Mouse (Mus musculus) liver, adult 2 months (tissue): ENCODE measurements around the gene Gm45618. TPM values are rescaled to one million over a fixed set of nuclear protein-coding genes. Genes with fewer than 3 reads are reported as not detected.

Experiments
- DNase-seq: peaks from one replicate; pipeline ENCODE4 v3.0.0-alpha.2; 2011; ENCODE audit warnings: low read depth, low spot score; ENCODE audit errors: extremely low read depth
- H3K27ac ChIP-seq: fragments of 200-500 bp; replicated peaks from 2 replicates; pipeline ENCODE4 v1.5.1; 2012; ENCODE audit warnings: low read depth, mild to moderate bottlenecking, control low read depth, inconsistent platforms, low read length; ENCODE audit not compliant: insufficient read depth
- H3K27me3 ChIP-seq: fragments of 200-500 bp; 2 replicates; pipeline ENCODE4 v1.6.1; 2012; ENCODE audit warnings: mild to moderate bottlenecking, moderate library complexity, low read length, inconsistent platforms; ENCODE audit not compliant: control insufficient read depth, insufficient read depth
- H3K36me3 ChIP-seq: fragments of 200-500 bp; 2 replicates; pipeline ENCODE4 v1.6.1; 2012; ENCODE audit warnings: low read length, inconsistent platforms; ENCODE audit not compliant: control insufficient read depth, insufficient read depth
- H3K4me1 ChIP-seq: fragments of 200-500 bp; 2 replicates; pipeline ENCODE4 v1.6.1; 2011; ENCODE audit warnings: low read length; ENCODE audit not compliant: control insufficient read depth, insufficient read depth
- H3K4me3 ChIP-seq: fragments of 200-500 bp; 2 replicates; pipeline ENCODE4 v1.5.1; 2011; ENCODE audit warnings: low read depth, mild to moderate bottlenecking, control low read depth, low read length, moderate library complexity; ENCODE audit not compliant: insufficient read depth
- H3K79me2 ChIP-seq: fragments of 200-500 bp; 2 replicates; pipeline ENCODE4 v1.6.1; 2012; ENCODE audit warnings: inconsistent platforms, mild to moderate bottlenecking, low read length, moderate library complexity; ENCODE audit not compliant: control insufficient read depth, insufficient read depth
- H3K9ac ChIP-seq: fragments of 200-500 bp; 2 replicates; pipeline ENCODE4 v1.6.1; 2012; ENCODE audit warnings: low read depth, mild to moderate bottlenecking, control low read depth, inconsistent platforms, low read length
- CTCF ChIP-seq: fragments of 200-500 bp; IDR thresholded peaks from 2 replicates; pipeline ENCODE4 v1.5.1; 2011; ENCODE audit warnings: low read depth, low read length, control low read depth
- POLR2A ChIP-seq: fragments of 200-500 bp; IDR thresholded peaks from 2 replicates; pipeline ENCODE4 v1.6.1; 2011; ENCODE audit warnings: low read length, control low read depth; ENCODE audit not compliant: insufficient read depth; ENCODE audit errors: extremely low read depth
- whole genome bisulfite sequencing: fragments of 180-500 bp; shearing (Covaris S2); methylation state at CpG from one replicate; pipeline ENCODE4 v1.1.7; 2018; 5-methylcytosine and 5-hydroxymethylcytosine counted together
- polyA plus RNA-seq: library from polyadenylated mRNA; depleted of rRNA; stranded (reverse); fragments of >200 nt; gene quantifications from 2 replicates; pipeline ENCODE4 v1.2.3, GENCODE M21; 2012
- total RNA-seq: library from RNA; depleted of rRNA; stranded (reverse); fragments of >200 nt; gene quantifications from 2 replicates; pipeline ENCODE4 v1.2.3, GENCODE M21; 2014

The Gm45618 gene
- total and polyA plus RNA-seq, 2 experiments: not detected

- TF ChIP-seq CTCF: peak; percentile 99
- no peak for TF ChIP-seq POLR2A
- Histone ChIP-seq H3K9ac (no peak overlapping the region), H3K27ac (no peak overlapping the region), H3K27me3 (no peaks in the 10 kb centered on the region), H3K79me2 (no peaks in the 10 kb centered on the region), H3K36me3 (no peaks in the 10 kb centered on the region), H3K4me1 (no peaks in the 10 kb centered on the region), H3K4me3 (no peak overlapping the region)
- peak; percentile 63 for DNase-seq
- 9% methylated on average over 9 of the region's 9 CpGs for WGBS
Measured at GRCm38 (mm10) chr7:142097776-142098175, 22.8 kb downstream of the Gm45618 start.

GRCm38 (mm10) chr7:142096701-142097100, 23.8 kb downstream of the Gm45618 start:
- WGBS: 60% methylated on average over 4 of the region's 4 CpGs

GRCm38 (mm10) chr7:142095183-142095931, 25.2 kb downstream of the Gm45618 start, which contains the start of gene Dusp8:
Dusp8 (minus strand) TSS chr7:142095843.
- WGBS: 2% methylated on average over 62 of the region's 63 CpGs
- Histone ChIP-seq H3K27ac (no peak within 1 kb of the TSS), H3K4me3 (peak within 1 kb of the TSS; percentile 63), H3K79me2 (no peaks in the 10 kb centered on the region), H3K4me1 (no peaks in the 10 kb centered on the region), H3K27me3 (no peaks in the 10 kb centered on the region), H3K36me3 (no peaks in the 10 kb centered on the region), H3K9ac (peak within 1 kb of the TSS; percentile 83)
- DNase-seq: peak; percentile 53
- TF ChIP-seq POLR2A (no peak), CTCF (0 out of 2 replicates have a peak, but pooled peaks have one; percentile 11)

More at GRCm38 (mm10) chr7:142096701-142097100, 23.8 kb downstream of the Gm45618 start:
- no peaks in the 10 kb centered on the region for H3K36me3 ChIP-seq
- no peaks in the 10 kb centered on the region for H3K79me2 ChIP-seq
- no peaks in the 10 kb centered on the region for H3K27me3 ChIP-seq
- no peak for TF ChIP-seq POLR2A
- TF ChIP-seq CTCF: no peak
- H3K4me1 ChIP-seq: no peaks in the 10 kb centered on the region
- no peak overlapping the region for H3K9ac ChIP-seq
- no peak for DNase-seq
- no peak overlapping the region for H3K4me3 ChIP-seq
- no peak overlapping the region for H3K27ac ChIP-seq

- no peak for DNase-seq
Measured at GRCm38 (mm10) chr7:142094301-142095143, 26.0 kb downstream of the Gm45618 start.

GRCm38 (mm10) chr7:142093696-142094240, 26.8 kb downstream of the Gm45618 start:
- H3K27ac ChIP-seq: no peak overlapping the region
- no peaks in the 10 kb centered on the region for H3K36me3 ChIP-seq
- H3K27me3 ChIP-seq: no peaks in the 10 kb centered on the region
- no peaks in the 10 kb centered on the region for H3K4me1 ChIP-seq
- no peak for TF ChIP-seq POLR2A
- TF ChIP-seq CTCF: no peak
- no peaks in the 10 kb centered on the region for H3K79me2 ChIP-seq
- H3K4me3 ChIP-seq: no peak overlapping the region
- WGBS: 48% methylated on average over 6 of the region's 6 CpGs
- DNase-seq: no peak
- no peak overlapping the region for H3K9ac ChIP-seq

More at GRCm38 (mm10) chr7:142094301-142095143, 26.0 kb downstream of the Gm45618 start:
- Histone ChIP-seq H3K9ac (peak overlapping the region; percentile 83), H3K79me2 (no peaks in the 10 kb centered on the region), H3K36me3 (no peaks in the 10 kb centered on the region), H3K4me3 (peak overlapping the region; percentile 63), H3K27ac (no peak overlapping the region), H3K4me1 (no peaks in the 10 kb centered on the region), H3K27me3 (no peaks in the 10 kb centered on the region)
- TF ChIP-seq CTCF (no peak), POLR2A (no peak)
- WGBS: 3% methylated on average over 89 of the region's 89 CpGs
